ENCODE assay signal across 26 mouse cellular contexts in genomic region chr10:61284309-61284708, GRCm38 (mm10). TPM values are rescaled to one million over a fixed set of nuclear protein-coding genes. Genes with fewer than 3 reads are reported as not detected.
DNase-seq lines count a peak whose midpoint lies in the region; ATAC-seq and TF ChIP-seq lines count a peak whose summit lies in the region.
"Had no signal": no experiment of that assay in that cellular context is flagged by ENCODE, and none has a peak within 500 bp of the region (broad histone marks: within the 10 kb centered on the region; RNA-seq: fewer than 3 reads in every experiment).

No protein-coding gene starts in this region.

- H3K27me3 ChIP-seq in heart, embryonic 11.5 days (ENCODE audit: control insufficient read depth, insufficient read depth, low read length): no peaks in the 10 kb centered on the region
- H3K27me3 ChIP-seq in midbrain, embryonic 11.5 days (ENCODE audit: control insufficient read depth, insufficient read depth, low read length): no peaks in the 10 kb centered on the region
- no peaks in the 10 kb centered on the region for H3K27me3 ChIP-seq in midbrain, embryonic 10.5 days (ENCODE audit: low read depth, poor library complexity, severe bottlenecking)
- H3K27me3 ChIP-seq: CH12.LX, Patski had no signal

- H3K4me2 ChIP-seq in heart, embryonic 11.5 days: no peak overlapping the region
- no peak overlapping the region for H3K4me2 ChIP-seq in midbrain, embryonic 11.5 days

- peak overlapping the region; percentile 84 for H3K27ac ChIP-seq in gastrocnemius, adult 2 months
- H3K27ac ChIP-seq in heart, embryonic 11.5 days (ENCODE audit: low read depth, low read length): no peak overlapping the region
- no peak overlapping the region for H3K27ac ChIP-seq in midbrain, embryonic 11.5 days (ENCODE audit: low read depth, low read length)
- H3K27ac ChIP-seq in midbrain, embryonic 10.5 days (replicated peaks): no peak overlapping the region

- H3K9ac ChIP-seq in heart, embryonic 11.5 days (ENCODE audit: low read depth, low read length): no peak overlapping the region
- H3K9ac ChIP-seq in midbrain, embryonic 11.5 days (ENCODE audit: low read length): no peak overlapping the region

- peaks cover 1% of the 10 kb centered on the region; the same call in 1 of the 2 replicates for H3K4me1 ChIP-seq in heart, embryonic 11.5 days (ENCODE audit: control insufficient read depth, insufficient read depth, low read length)
- no peaks in the 10 kb centered on the region for H3K4me1 ChIP-seq in midbrain, embryonic 11.5 days (ENCODE audit: control insufficient read depth, insufficient read depth, low read length)
- H3K4me1 ChIP-seq in midbrain, embryonic 10.5 days: 0 out of 2 replicates have a peak, but pooled peaks cover 2% of the 10 kb centered on the region

- ATAC-seq in heart, embryonic 11.5 days (replicated peaks; ENCODE audit: insufficient number of reproducible peaks, low FRiP score, low TSS enrichment): no peak
- no peak for ATAC-seq in midbrain, embryonic 11.5 days (ENCODE audit: low FRiP score)
- ATAC-seq: activated CD4-positive, CD25-positive, alpha-beta regulatory T cell, adult 4 months; CD4-positive, CD25-positive, alpha-beta regulatory T cell, adult 4 months had no signal

- intact Hi-C loops in gastrocnemius, adult 2 months (cut with DNase I): no loop called here
- intact Hi-C loops in heart, postnatal 10 days (cut with DNase I): no loop called here

- TF ChIP-seq CTCF in gastrocnemius, adult 2 months (IDR thresholded peaks at IDR 0.05): no peak

- H3K36me3 ChIP-seq in heart, embryonic 11.5 days (ENCODE audit: control insufficient read depth, insufficient read depth, low read length): no peaks in the 10 kb centered on the region
- no peaks in the 10 kb centered on the region for H3K36me3 ChIP-seq in midbrain, embryonic 11.5 days (ENCODE audit: control insufficient read depth, insufficient read depth, low read length)
- H3K36me3 ChIP-seq in midbrain, embryonic 10.5 days: no peaks in the 10 kb centered on the region
- H3K36me3 ChIP-seq: G1E had no signal

- no peaks in the 10 kb centered on the region for H3K9me3 ChIP-seq in heart, embryonic 11.5 days (replicated peaks; ENCODE audit: control insufficient read depth, low read length)
- no peaks in the 10 kb centered on the region for H3K9me3 ChIP-seq in midbrain, embryonic 11.5 days (ENCODE audit: control insufficient read depth, low read length)
- H3K9me3 ChIP-seq in midbrain, embryonic 10.5 days (replicated peaks): no peaks in the 10 kb centered on the region

- H3K4me3 ChIP-seq in gastrocnemius, adult 2 months: no peak overlapping the region
- no peak overlapping the region for H3K4me3 ChIP-seq in heart, embryonic 11.5 days (ENCODE audit: low read depth, low read length)
- H3K4me3 ChIP-seq in midbrain, embryonic 11.5 days (ENCODE audit: low read depth, low read length): no peak overlapping the region
- H3K4me3 ChIP-seq in midbrain, embryonic 10.5 days: no peak overlapping the region

- 81% methylated on average over 4 of the region's 4 CpGs for WGBS in heart, embryonic 11.5 days (ENCODE audit: insufficient replicate concordance)
- WGBS in midbrain, embryonic 11.5 days: 89% methylated on average over 4 of the region's 4 CpGs
- 83% methylated on average over 4 of the region's 4 CpGs for WGBS in midbrain, embryonic 10.5 days

- DNase-seq in gastrocnemius, adult 2 months: no peak
- no peak for DNase-seq in gastrocnemius, adult 18-20 months (ENCODE audit: low spot score)
- DNase-seq in heart, adult 11 months: peak; percentile 95
- peak; percentile 45 to 53 for DNase-seq in heart, postnatal 10 days
- DNase-seq in heart, adult 8-10 months (ENCODE audit: low spot score): no peak
- DNase-seq in midbrain, embryonic 11.5 days (ENCODE audit: low spot score, missing footprints): peak; percentile 77
- DNase-seq in midbrain, embryonic 10.5 days (ENCODE audit: low spot score): no peak
- DNase-seq: adrenal gland, adult 2 months; adrenal gland, adult 8-10 months; adrenal gland, postnatal 10 days; adrenal gland, postnatal 14 days; adrenal gland, postnatal 25 days; adrenal gland, postnatal 36 days; B cell, adult 2 months; cerebellum, adult 11 months; cerebellum, adult 11-12 months had no signal

RNA-seq across cellular contexts. Expression of gene Adamts14, which starts 11.1 kb away (rescaled TPM):
- 1 to 10 TPM in 1 of 2 experiments, under 1 TPM in 1; 0.43 to 1.5 TPM for total RNA-seq in gastrocnemius, adult 2 months (2021)
- total RNA-seq in gastrocnemius, adult 18-20 months (2021): 1 to 10 TPM in 1 of 2 experiments, under 1 TPM in 1; 0.88 to 1.2 TPM
- 0.59 and 0.64 TPM in 2 replicates for polyA plus RNA-seq in heart, embryonic 11.5 days (2014; fragmentation: Nextera tagmentation; extraction: Ambion mirVana)
- total RNA-seq in heart, postnatal 10 days (2021): 1 to 10 TPM; 4.9 to 7.1 TPM
- total RNA-seq in heart, adult 8-10 months (2022): 1 to 10 TPM in 2 of 4 experiments, under 1 TPM in 2; 0.69 to 1.3 (median 0.96) TPM
- 0.21 and 0.31 TPM in 2 replicates for polyA plus RNA-seq in midbrain, embryonic 11.5 days (2014; fragmentation: Nextera tagmentation; extraction: Ambion mirVana)
- 0.33 and 0.34 TPM in 2 replicates for polyA plus RNA-seq in midbrain, embryonic 10.5 days (2016; fragmentation: Nextera tagmentation; extraction: Ambion mirVana)
- total RNA-seq: G1E, MEL had no signal
- polyA plus RNA-seq: activated CD4-positive, CD25-positive, alpha-beta regulatory T cell, adult 4 months; G1E had no signal

RNA-seq across cellular contexts. Expression of gene Prf1, which starts 13.3 kb away (rescaled TPM):
- total RNA-seq in gastrocnemius, adult 2 months (2021): not detected
- total RNA-seq in gastrocnemius, adult 18-20 months (2021): not detected
- 0.10 TPM in 1 of 2 replicates, not detected in the other for polyA plus RNA-seq in heart, embryonic 11.5 days (2014; fragmentation: Nextera tagmentation; extraction: Ambion mirVana)
- total RNA-seq in heart, postnatal 10 days (2021): not detected
- under 1 TPM in 2 of 4 experiments, not detected in 2; 0.16 to 0.23 TPM for total RNA-seq in heart, adult 8-10 months (2022)
- 0.07 TPM in 1 of 2 replicates, not detected in the other for polyA plus RNA-seq in midbrain, embryonic 11.5 days (2014; fragmentation: Nextera tagmentation; extraction: Ambion mirVana)
- polyA plus RNA-seq in midbrain, embryonic 10.5 days (2016; fragmentation: Nextera tagmentation; extraction: Ambion mirVana): not detected in 2 replicates
- total RNA-seq: ES-E14, MEL had no signal
- polyA plus RNA-seq: brain, embryonic 14.5 days; C2C12; G1E; Patski had no signal

Comparison
In these comparisons a context has a peak if more than half of its experiments do, and no peak if none do; other contexts are left out.
1. DNase-seq: peak in heart, adult 11 months (single experiment), heart, postnatal 10 days (2 of 2) and midbrain, embryonic 11.5 days (single experiment); none in gastrocnemius, adult 2 months (single experiment), gastrocnemius, adult 18-20 months (single experiment), heart, adult 8-10 months (single experiment) and midbrain, embryonic 10.5 days (single experiment).